Mouse (Mus musculus) megakaryocyte, embryonic 14.5 days (primary cell): ENCODE results near the gene Rgs18.

ENCODE experiments used
- FLI1 ChIP-seq: IDR thresholded peaks from 2 replicates; pipeline ENCODE4 v1.6.1; 2012; ENCODE audit warnings: low read length, inconsistent platforms, mixed read lengths
- GATA1 ChIP-seq: IDR thresholded peaks from 3 replicates; pipeline ENCODE4 v1.6.1; 2012; ENCODE audit warnings: mixed read lengths, low read length, inconsistent platforms, borderline replicate concordance

- TF ChIP-seq GATA1, result no peak
- no peak for TF ChIP-seq FLI1
These were observed 70.9 kb downstream of the Rgs18 start for GRCm38 (mm10) chr1:144704373-144704772.
